Mouse (Mus musculus): ENCODE data around the gene Slc41a2.

Slc41a2 gene

DNA sequence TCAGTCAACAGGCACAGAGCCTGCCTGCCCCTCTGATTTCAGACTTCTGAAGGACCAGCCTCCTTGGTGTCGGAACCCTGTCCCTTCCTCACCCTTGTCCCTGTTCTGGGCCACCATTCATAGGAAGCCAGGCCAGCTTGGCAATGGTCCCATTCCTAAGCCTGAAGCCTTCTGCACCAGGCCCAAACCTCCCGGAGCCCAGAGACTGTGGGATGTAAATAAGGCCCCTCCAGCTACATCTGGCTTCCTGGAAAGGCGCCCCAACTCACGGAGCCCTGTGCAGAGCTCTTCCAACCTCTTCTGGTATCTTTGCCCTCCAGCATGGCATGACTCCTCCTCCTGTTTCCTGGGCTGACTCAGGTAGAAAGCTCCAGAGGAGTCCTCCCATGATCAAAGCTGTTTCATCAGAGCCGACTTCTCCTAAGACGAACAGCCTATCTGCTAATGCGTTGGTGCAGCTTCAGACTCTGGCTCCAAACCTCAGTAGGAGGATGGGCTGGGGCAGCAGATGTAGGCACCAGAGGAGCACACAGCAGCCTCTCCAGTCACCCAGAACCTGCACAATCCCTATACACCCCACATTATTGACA, 153.1 kb downstream of the Slc41a2 start:
- no peak for DNase-seq (ENCODE audit: low read depth, low spot score)

DNA sequence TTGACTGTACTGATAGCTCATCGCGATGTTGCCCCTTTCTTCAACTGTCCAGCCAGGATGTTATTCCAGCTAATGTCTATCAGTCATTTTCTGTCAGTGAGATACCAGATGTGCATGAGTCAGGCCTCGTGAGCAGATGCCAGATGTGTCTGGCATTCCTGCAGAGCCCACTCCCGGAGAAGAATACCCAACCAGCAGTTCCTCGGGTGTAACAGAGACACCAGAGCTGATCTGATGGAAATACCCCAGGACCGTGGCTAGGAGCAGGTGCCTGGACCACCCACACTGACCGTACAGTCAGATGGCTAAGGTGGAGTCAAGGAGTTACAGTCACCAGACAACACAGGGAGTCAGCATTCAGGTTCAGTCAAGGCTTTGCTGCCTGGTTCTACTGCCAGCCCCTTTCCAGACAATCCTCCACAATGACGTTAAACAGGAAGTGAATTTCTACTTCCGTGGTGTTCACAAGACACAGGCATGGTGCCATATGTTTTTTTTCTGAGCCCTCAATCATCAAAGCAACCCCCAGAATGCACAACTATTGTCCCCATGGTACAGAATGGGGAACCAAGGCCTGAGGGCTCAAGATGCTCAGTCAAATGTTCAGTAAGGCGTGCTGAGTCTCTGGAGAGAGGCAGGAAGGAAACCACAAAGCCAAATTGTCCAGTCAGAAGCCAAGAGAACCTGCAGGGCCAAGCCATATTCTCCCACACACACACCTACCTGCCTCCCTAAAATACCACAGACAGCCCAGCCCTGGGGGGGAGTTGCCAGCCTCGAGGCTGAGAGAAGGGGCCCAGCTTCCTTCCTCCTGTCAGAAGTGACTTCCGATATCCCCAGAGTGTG, 153.8 kb downstream of the Slc41a2 start:
- no peak for DNase-seq (ENCODE audit: low read depth, low spot score)

DNA sequence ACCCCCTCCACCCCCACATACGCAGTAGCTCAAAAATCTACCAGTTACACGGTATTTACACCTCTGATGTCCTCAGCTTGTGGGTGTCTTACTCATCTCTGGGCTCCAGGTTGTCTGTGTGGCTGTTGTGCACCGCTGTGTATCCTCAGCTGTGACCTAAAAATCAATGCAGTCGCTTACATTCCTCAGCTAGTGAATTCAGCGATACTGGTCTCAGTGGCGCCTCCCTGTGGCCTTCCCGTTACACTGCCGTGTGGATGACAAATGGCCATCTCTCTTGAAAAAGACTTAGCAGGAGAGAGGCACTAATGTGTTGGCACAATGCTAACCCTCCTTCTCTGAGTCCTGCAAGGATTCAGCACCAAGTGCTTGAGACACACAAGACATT, 155.1 kb downstream of the Slc41a2 start:
- DNase-seq (ENCODE audit: low read depth, low spot score), result peak; percentile 46

DNA sequence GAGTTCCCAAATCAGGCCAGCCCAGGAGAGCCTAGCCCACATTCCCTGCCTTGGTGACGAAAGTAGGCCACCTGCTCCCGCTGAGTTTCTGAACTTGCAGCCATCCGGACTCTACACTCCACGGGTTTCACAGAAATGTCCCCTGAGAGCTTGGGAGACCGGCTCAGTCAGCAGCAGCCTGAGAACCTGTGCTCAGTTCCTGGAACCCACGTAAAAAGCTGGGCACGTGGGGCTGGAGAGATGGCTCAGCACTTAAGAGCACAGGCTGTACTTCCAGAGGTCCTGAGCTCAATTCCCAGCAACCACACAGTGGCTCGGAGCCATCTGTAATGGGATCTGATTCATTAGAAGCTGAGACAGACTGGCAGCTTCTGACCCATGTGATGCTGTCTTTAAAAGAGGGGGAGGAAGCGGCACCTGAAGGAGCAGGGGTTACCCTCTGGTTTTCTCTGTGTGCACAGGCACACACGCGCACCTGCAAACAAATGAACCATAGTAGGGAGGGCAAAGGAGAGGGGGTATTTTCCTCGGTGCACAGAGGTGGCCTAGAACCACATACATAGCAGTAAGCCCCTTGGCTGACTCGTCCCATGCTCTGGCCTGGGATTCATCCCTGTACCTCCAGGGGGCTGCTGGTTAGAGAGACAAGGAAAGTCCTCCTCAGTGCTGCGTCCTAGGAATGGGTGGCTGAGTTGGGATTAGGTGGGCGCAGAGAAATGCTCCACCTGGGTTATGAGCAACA, 155.7 kb downstream of the Slc41a2 start:
- DNase-seq (ENCODE audit: low read depth, low spot score), result no peak
